Mouse (Mus musculus): ENCODE results near the gene Hba-x. TPM values are rescaled to one million over a fixed set of nuclear protein-coding genes. Genes with fewer than 3 reads are reported as not detected.

Hba-x gene
- not detected for total RNA-seq (2021)
- long read RNA-seq, experiment 1, result 0 reads
- long read RNA-seq, experiment 2, result 0 reads

DNA sequence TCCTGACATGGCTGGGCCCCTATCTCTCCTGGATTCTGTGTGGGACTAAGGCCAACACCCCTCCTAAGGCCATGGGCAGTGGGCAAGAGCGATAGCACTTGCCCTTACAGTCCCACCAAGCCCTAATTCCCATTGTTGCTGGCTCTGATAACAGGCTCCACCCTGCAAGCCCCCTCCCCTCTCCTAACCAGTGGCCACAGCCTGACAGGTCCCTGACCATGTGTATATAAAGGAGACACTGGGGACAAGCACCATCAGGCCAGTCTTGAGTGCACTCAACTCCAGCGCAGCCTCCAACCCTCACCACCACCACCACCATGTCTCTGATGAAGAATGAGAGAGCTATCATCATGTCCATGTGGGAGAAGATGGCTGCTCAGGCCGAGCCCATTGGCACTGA is at the start of gene Hba-x:
TSS of gene Hba-x (plus strand) at position 54 of the 400 bp plus-strand sequence.
- no peak for DNase-seq (ENCODE audit: low spot score in 2 of 2)

DNA sequence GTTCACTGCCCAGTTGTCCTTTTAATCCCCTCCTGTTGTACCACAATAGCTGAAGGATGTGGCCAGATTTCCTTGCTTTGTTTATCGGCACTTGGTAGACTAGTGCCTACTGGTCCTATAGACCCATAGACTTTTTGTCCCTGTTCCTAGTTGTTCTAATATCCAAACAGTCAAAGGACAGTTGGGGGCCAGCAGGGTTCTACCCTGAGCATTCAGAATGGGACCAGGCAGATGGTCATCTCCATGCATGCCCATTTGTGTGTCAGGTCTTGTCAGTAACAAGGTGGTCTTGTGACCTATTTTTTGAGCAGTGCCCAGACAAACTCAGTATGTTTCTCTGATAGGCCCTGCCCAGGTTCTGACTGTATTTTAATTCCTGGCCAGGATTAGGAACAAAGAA is 49.2 kb upstream of the Hba-x start:
- no peak for DNase-seq (ENCODE audit: low spot score in 2 of 2)

- DNase-seq (ENCODE audit: low spot score in 2 of 2), result no peak
Measured at GRCm38 (mm10) chr11:32227555-32227954, 48.6 kb upstream of the Hba-x start.

- DNase-seq (ENCODE audit: low spot score in 2 of 2), result no peak
Measured at GRCm38 (mm10) chr11:32228292-32228845, 47.8 kb upstream of the Hba-x start.

- DNase-seq (ENCODE audit: low spot score in 2 of 2), result no peak
Measured at GRCm38 (mm10) chr11:32230220-32230619, 46.0 kb upstream of the Hba-x start.

- DNase-seq (ENCODE audit: low spot score in 2 of 2), result no peak
Measured at GRCm38 (mm10) chr11:32231125-32231524, 45.1 kb upstream of the Hba-x start.

DNA sequence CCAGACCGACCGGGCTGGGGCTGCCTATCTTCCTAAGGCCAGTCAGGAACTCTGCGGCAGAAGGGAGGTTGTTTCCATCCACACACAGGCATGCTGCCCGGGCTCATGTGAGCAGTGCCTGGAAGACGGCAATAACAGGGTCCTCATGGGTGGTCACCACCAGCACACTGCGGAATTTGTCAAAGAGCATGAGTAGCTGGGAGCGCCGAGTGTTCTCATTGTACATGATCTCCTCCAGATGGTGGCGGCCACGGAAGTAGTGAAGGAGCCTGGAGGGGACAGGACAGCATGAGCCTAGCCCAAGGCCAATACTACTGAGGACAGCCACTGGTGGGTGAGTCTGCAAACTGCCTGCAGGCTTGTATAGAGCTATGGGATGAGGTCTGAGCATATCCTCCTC is 43.4 kb upstream of the Hba-x start:
- DNase-seq (ENCODE audit: low spot score in 2 of 2), result no peak

DNA sequence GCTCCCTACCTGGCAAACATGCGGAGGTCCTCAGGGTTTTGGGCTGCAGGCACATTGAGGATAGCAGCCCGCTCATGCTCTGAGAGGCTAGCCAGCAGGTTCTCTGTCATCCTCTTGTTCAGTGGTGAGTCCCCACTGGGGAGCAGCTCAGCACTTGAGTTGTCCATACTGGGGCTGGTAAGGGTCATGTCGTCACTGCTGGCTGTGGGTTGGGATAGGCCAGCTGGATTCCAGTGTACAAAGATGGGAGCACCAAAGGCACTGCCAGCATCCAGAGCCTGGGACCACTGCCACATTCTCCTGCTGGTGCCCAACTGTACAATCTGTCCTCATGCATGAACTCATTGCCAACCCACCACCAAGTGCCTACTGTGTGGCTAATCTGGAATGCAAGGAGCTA is 42.3 kb upstream of the Hba-x start:
- DNase-seq (ENCODE audit: low spot score in 2 of 2), result peak in 1 of 2 experiments; percentile 47

DNA sequence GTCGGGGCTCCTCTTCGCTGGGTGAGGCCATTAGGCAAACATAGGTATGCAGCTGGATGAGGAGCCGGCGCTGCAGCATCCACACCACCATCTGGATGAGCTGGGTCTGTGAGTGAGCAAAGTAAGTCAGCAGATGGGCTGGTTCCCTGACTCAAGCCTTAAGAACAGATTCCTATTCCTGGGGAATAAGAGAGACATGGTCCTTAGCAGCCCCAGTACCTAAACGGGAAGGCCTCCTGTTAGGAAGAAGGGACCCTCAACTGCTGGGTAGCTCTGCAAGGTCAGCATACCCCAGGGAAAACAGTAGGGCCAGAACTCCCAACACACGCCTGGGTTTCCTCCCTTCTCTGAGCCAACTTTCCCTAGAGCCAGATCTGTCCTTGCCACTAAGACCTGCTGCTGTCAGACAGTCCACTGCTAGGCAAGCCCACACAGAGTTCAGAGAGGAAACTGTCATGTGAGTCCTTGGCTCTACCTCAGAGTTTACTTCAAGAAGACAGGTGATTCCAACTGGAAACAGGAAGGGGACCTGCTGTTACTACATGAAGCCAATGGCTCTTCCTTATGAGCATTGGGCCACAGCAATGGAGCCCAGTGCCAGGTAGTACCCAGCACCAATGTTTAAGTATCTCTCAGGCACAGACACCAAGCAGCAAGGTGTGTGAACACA is 41.2 kb upstream of the Hba-x start:
- DNase-seq (ENCODE audit: low spot score in 2 of 2), result no peak

- peak; percentile 76 to 88 for DNase-seq (ENCODE audit: low spot score in 2 of 2)
Measured at GRCm38 (mm10) chr11:32235646-32236045, 40.6 kb upstream of the Hba-x start.

GRCm38 (mm10) chr11:32236132-32236531 is 40.1 kb upstream of the Hba-x start:
- no peak for DNase-seq (ENCODE audit: low spot score in 2 of 2)

- DNase-seq (ENCODE audit: low spot score in 2 of 2), result peak in 1 of 2 experiments; percentile 76
Measured at GRCm38 (mm10) chr11:32236712-32237410, 39.3 kb upstream of the Hba-x start.

GRCm38 (mm10) chr11:32237411-32237795 is 38.8 kb upstream of the Hba-x start:
- DNase-seq (ENCODE audit: low spot score in 2 of 2), result no peak

- peak in 1 of 2 experiments; percentile 58 for DNase-seq (ENCODE audit: low spot score in 2 of 2)
Measured at GRCm38 (mm10) chr11:32238093-32238860, 37.9 kb upstream of the Hba-x start.

DNA sequence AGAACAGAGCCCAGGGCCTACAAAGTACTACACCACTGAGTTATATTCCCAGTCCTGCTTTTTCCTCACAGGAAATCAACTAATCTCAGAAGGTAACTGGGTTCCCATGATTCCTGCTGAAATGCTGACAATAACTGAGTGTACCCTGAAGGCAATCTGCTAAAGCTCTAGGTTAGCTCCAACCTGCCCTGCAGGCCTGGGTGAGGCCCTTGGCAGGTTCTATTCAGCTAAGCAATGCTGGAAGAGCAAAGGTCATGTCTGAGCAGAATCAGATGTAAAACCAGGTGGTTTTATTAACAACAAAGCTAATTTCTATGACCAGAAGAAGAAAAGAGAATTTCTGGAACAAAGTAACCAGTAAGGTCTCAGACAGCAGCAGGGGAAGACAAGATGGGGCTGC is 34.8 kb upstream of the Hba-x start:
- DNase-seq (ENCODE audit: low spot score in 2 of 2), result no peak

DNA sequence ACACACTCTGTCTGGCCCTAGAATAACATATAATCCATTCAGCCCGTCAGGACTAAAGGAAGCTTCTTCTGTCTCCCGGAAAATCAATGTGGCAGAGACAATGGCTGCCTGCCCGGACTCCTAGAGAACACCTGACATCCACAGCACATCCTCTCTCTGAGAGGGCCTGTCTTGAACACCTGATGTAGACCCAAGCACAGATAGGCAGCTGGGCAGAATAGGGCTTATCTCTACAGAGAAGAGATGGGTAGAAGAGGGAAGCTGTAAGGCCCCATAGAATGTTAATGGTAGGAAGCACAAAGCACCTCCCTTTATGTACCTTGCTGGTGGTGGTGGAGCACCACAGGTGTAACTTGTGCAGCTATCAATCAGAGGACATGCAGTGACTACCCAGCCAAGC is 34.0 kb upstream of the Hba-x start:
- no peak for DNase-seq (ENCODE audit: low spot score in 2 of 2)

GRCm38 (mm10) chr11:32243205-32243955 is 32.8 kb upstream of the Hba-x start:
- no peak for DNase-seq (ENCODE audit: low spot score in 2 of 2)

GRCm38 (mm10) chr11:32244064-32244463 is 32.1 kb upstream of the Hba-x start:
- DNase-seq (ENCODE audit: low spot score in 2 of 2), result peak in 1 of 2 experiments; percentile 67

GRCm38 (mm10) chr11:32244617-32245016 is 31.6 kb upstream of the Hba-x start:
- no peak for DNase-seq (ENCODE audit: low spot score in 2 of 2)

- no peak for DNase-seq (ENCODE audit: low spot score in 2 of 2)
Measured at GRCm38 (mm10) chr11:32245614-32246013, 30.6 kb upstream of the Hba-x start.

DNA sequence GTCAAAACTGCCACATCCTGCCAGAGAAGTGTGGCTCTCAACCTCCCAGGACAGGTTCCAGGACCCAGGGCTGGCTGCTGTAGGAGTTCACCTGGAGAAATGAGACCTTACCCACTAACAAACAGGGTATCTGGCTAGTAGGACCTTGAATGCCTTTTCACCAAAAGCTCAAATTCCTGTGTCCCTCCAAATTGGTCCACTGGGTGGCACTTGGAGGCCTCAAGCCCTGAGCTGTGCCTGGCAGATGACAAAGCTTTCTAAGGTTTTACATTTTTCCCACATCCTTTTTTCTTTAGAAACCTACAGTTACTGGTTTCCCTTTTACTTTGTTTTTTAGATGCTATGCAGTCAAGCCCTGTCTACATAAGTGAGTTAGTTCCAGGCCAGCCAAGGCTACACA is 29.1 kb upstream of the Hba-x start:
- no peak for DNase-seq (ENCODE audit: low spot score in 2 of 2)

Measured in gastrocnemius, postnatal 4 days (tissue).